Mouse (Mus musculus): ENCODE measurements around the gene Rbm47. TPM values are rescaled to one million over a fixed set of nuclear protein-coding genes. Genes with fewer than 3 reads are reported as not detected.
"Not testable (repeated sequence)": the region's sequence is repeated elsewhere in the genome, so short reads cannot be mapped to it uniquely, and the experiment has no call there.

Rbm47 gene
- polyA plus RNA-seq, 1 experiment from 2014 or later: 133 TPM

DNA sequence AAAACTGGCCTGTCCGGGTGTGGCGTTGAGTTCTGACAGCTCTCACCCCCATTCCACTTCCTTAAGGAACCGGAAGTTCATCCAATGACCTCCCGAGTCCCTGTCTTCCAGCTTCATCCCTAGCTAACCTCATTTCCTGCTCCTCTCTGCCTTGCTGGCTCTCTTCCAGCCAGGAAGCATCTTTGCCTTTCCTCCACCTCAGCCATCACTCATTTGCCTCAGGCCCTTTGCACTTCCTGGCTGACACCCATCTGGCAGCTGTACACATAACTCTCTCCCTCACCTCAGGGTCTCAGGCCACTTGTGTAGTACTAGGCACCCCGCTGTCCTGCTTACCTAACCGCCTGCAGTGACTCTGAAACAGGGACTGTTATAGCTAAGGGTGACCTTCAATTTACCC, 178.3 kb downstream of the Rbm47 start:
- H3K27ac ChIP-seq: no peak overlapping the region
- no peaks in the 10 kb centered on the region for H3K9me3 ChIP-seq
- H3K27me3 ChIP-seq (replicated peaks): no peaks in the 10 kb centered on the region
- no peaks in the 10 kb centered on the region for H3K36me3 ChIP-seq
- H3K4me2 ChIP-seq (replicated peaks): no peak overlapping the region
- no peak overlapping the region for H3K9ac ChIP-seq
- WGBS: 73% methylated on average over 6 of the region's 6 CpGs
- no peaks in the 10 kb centered on the region for H3K4me1 ChIP-seq (replicated peaks)
- ATAC-seq: no peak
- no peak overlapping the region for H3K4me3 ChIP-seq (replicated peaks)

DNA sequence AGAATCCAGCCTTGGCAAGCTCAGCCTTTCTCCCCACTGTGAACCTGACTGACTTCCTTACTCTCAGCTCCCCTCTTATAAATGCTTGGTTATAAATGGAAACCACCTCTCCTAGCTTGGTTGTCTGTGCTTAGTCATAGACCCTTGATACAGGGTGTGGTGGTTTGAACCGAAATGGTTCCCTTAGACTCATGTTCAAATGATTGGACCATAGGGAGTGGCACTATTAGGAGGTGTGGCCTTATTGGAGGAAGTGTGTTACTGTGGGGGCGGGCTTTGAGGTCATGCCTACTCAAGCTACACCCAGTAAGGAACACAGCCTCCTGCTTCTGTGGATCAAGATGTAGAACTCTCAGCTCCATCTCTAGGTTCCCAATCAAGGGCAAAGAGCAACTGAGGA, 181.7 kb downstream of the Rbm47 start:
- WGBS: 75% methylated on average over 2 of the region's 2 CpGs
- Histone ChIP-seq H3K4me2 (replicated peaks) (no peak overlapping the region), H3K36me3 (no peaks in the 10 kb centered on the region), H3K9me3 (no peaks in the 10 kb centered on the region), H3K27me3 (replicated peaks) (no peaks in the 10 kb centered on the region), H3K9ac (no peak overlapping the region), H3K4me3 (replicated peaks) (no peak overlapping the region), H3K4me1 (replicated peaks) (no peaks in the 10 kb centered on the region), H3K27ac (no peak overlapping the region)
- peak; percentile 90 for ATAC-seq

- not testable (repeated sequence) for H3K4me3 ChIP-seq (replicated peaks); H3K4me1 ChIP-seq (replicated peaks); H3K9ac ChIP-seq; H3K27me3 ChIP-seq (replicated peaks); H3K4me2 ChIP-seq (replicated peaks); ATAC-seq; H3K27ac ChIP-seq; H3K36me3 ChIP-seq; H3K9me3 ChIP-seq
- 75% methylated on average over 3 of the region's 3 CpGs for WGBS
Observed at GRCm38 (mm10) chr5:65987004-65987403, 185.9 kb downstream of the Rbm47 start.

GRCm38 (mm10) chr5:65986426-65986825, 186.5 kb downstream of the Rbm47 start:
- Histone ChIP-seq H3K4me2 (replicated peaks) (no peak overlapping the region), H3K9me3 (no peaks in the 10 kb centered on the region), H3K27ac (no peak overlapping the region), H3K36me3 (no peaks in the 10 kb centered on the region), H3K27me3 (replicated peaks) (no peaks in the 10 kb centered on the region), H3K4me1 (replicated peaks) (no peaks in the 10 kb centered on the region), H3K9ac (no peak overlapping the region), H3K4me3 (replicated peaks) (no peak overlapping the region)
- 93% methylated on average over 5 of the region's 5 CpGs for WGBS
- ATAC-seq: no peak

- no peak for ATAC-seq
- Histone ChIP-seq H3K4me3 (replicated peaks) (no peak overlapping the region), H3K9ac (no peak overlapping the region), H3K27me3 (replicated peaks) (no peaks in the 10 kb centered on the region), H3K9me3 (no peaks in the 10 kb centered on the region), H3K4me1 (replicated peaks) (no peaks in the 10 kb centered on the region), H3K27ac (no peak overlapping the region), H3K4me2 (replicated peaks) (no peak overlapping the region), H3K36me3 (no peaks in the 10 kb centered on the region)
- 90% methylated on average over 13 of the region's 13 CpGs for WGBS
Observed at GRCm38 (mm10) chr5:65975731-65976130, 197.2 kb downstream of the Rbm47 start.

GRCm38 (mm10) chr5:65973189-65973588, 199.7 kb downstream of the Rbm47 start:
- H3K27ac ChIP-seq: no peak overlapping the region
- 70% methylated on average over 2 of the region's 2 CpGs for WGBS
- no peaks in the 10 kb centered on the region for H3K9me3 ChIP-seq
- H3K4me3 ChIP-seq (replicated peaks): no peak overlapping the region
- ATAC-seq: no peak
- no peak overlapping the region for H3K9ac ChIP-seq
- no peaks in the 10 kb centered on the region for H3K4me1 ChIP-seq (replicated peaks)
- H3K4me2 ChIP-seq (replicated peaks): no peak overlapping the region
- no peaks in the 10 kb centered on the region for H3K27me3 ChIP-seq (replicated peaks)
- H3K36me3 ChIP-seq: no peaks in the 10 kb centered on the region

- H3K27ac ChIP-seq: no peak overlapping the region
- no peaks in the 10 kb centered on the region for H3K27me3 ChIP-seq (replicated peaks)
- no peak for ATAC-seq
- H3K4me3 ChIP-seq (replicated peaks): no peak overlapping the region
- no peak overlapping the region for H3K9ac ChIP-seq
- H3K4me1 ChIP-seq (replicated peaks): no peaks in the 10 kb centered on the region
- WGBS: 86% methylated on average over 3 of the region's 3 CpGs
- no peak overlapping the region for H3K4me2 ChIP-seq (replicated peaks)
- no peaks in the 10 kb centered on the region for H3K36me3 ChIP-seq
- H3K9me3 ChIP-seq: no peaks in the 10 kb centered on the region
Observed at GRCm38 (mm10) chr5:65968004-65968403, 204.9 kb downstream of the Rbm47 start.

- Histone ChIP-seq H3K27ac (no peak overlapping the region), H3K4me3 (replicated peaks) (no peak overlapping the region), H3K9ac (no peak overlapping the region), H3K4me2 (replicated peaks) (no peak overlapping the region), H3K9me3 (no peaks in the 10 kb centered on the region), H3K4me1 (replicated peaks) (no peaks in the 10 kb centered on the region), H3K27me3 (replicated peaks) (no peaks in the 10 kb centered on the region), H3K36me3 (no peaks in the 10 kb centered on the region)
- ATAC-seq: no peak
- WGBS: 59% methylated on average over 12 of the region's 12 CpGs
Observed at GRCm38 (mm10) chr5:65967091-65967490, 205.8 kb downstream of the Rbm47 start.

Other genes starting within 250 kb of the Rbm47 start
- gene Chrna9, start 238.2 kb downstream of the Rbm47 start, polyA plus RNA-seq (2015; fragmentation: Nextera tagmentation; extraction: Ambion mirVana): not detected in 2 replicates
- gene 9130230L23Rik, start 168.8 kb downstream of the Rbm47 start, polyA plus RNA-seq (2015; fragmentation: Nextera tagmentation; extraction: Ambion mirVana): 1.6 and 2.4 TPM in 2 replicates
- gene Nsun7, start 86.8 kb upstream of the Rbm47 start, polyA plus RNA-seq (2015; fragmentation: Nextera tagmentation; extraction: Ambion mirVana): 0.14 and 0.27 TPM in 2 replicates